In genomic region chr11:53520122-53520978, GRCm38 (mm10) we compare ENCODE assay signal across 7 mouse cellular contexts. TPM values are rescaled to one million over a fixed set of nuclear protein-coding genes. Genes with fewer than 3 reads are reported as not detected.
DNase-seq lines count a peak whose midpoint lies in the region; ATAC-seq and TF ChIP-seq lines count a peak whose summit lies in the region.

No protein-coding gene starts in this region.

- no peak for TF ChIP-seq CTCF in spleen, adult 2 months (IDR thresholded peaks at IDR 0.05; ENCODE audit: extremely low read depth, insufficient read depth, insufficient read length, insufficient replicate concordance)

- peak overlapping the region; percentile 88 for H3K4me2 ChIP-seq in intestine, embryonic 15.5 days (replicated peaks)

- H3K27ac ChIP-seq in intestine, embryonic 15.5 days: peak overlapping the region; percentile 79
- peak overlapping the region; percentile 34 for H3K27ac ChIP-seq in spleen, adult 2 months (ENCODE audit: insufficient read depth, low read length)

- no peaks in the 10 kb centered on the region for H3K36me3 ChIP-seq in intestine, embryonic 15.5 days
- H3K36me3 ChIP-seq in spleen, adult 2 months (ENCODE audit: control insufficient read depth, insufficient read depth, low read length): no peaks in the 10 kb centered on the region

- no peak for TF ChIP-seq POLR2A in spleen, adult 2 months (IDR thresholded peaks at IDR 0.05; ENCODE audit: low read depth, low read length)

- WGBS in intestine, embryonic 15.5 days: 2% methylated on average over 24 of the region's 24 CpGs
- WGBS in spleen, adult 2 months: 20% methylated on average over 24 of the region's 24 CpGs

- intact Hi-C loops in left cerebral cortex, postnatal 36 days (cut with DNase I): loop anchor here (2.0 kb wide), 1 partner anchor 42 kb away; no protein-coding TSS in a partner anchor

- no peaks in the 10 kb centered on the region for H3K9me3 ChIP-seq in intestine, embryonic 15.5 days

- peaks cover 36% of the 10 kb centered on the region for H3K4me1 ChIP-seq in intestine, embryonic 15.5 days (replicated peaks)
- peaks cover 5% of the 10 kb centered on the region for H3K4me1 ChIP-seq in spleen, adult 2 months (ENCODE audit: control insufficient read depth, insufficient read depth, insufficient read length)

- H3K27me3 ChIP-seq in intestine, embryonic 15.5 days (replicated peaks): no peaks in the 10 kb centered on the region
- H3K27me3 ChIP-seq in spleen, adult 2 months (ENCODE audit: control insufficient read depth, insufficient read depth, low read length): peaks cover 7% of the 10 kb centered on the region

- DNase-seq in adrenal gland, postnatal 14 days: peak; percentile 65
- DNase-seq in embryo, embryonic 10 days (ENCODE audit: low spot score): peak; percentile 57
- peak; percentile 43 for DNase-seq in gastrocnemius, postnatal 10 days
- peak; percentile 77 to 86 for DNase-seq in left cerebral cortex, postnatal 36 days (ENCODE audit: low spot score in 2 of 2)
- DNase-seq in spleen, adult 2 months (ENCODE audit: low read depth in 1 of 2, low spot score in 2 of 2): no peak

- ATAC-seq in intestine, embryonic 15.5 days: peak; percentile 74
- ATAC-seq in megakaryocyte-erythroid progenitor cell, adult 5-6 weeks (replicated peaks; ENCODE audit: low FRiP score, low TSS enrichment, poor library complexity, severe bottlenecking): peak; percentile 79

- H3K9ac ChIP-seq in intestine, embryonic 15.5 days: peak overlapping the region; percentile 69

- peak overlapping the region; percentile 75 for H3K4me3 ChIP-seq in intestine, embryonic 15.5 days (replicated peaks)
- H3K4me3 ChIP-seq in spleen, adult 2 months (ENCODE audit: extremely low read depth, insufficient read depth, insufficient read length): peak overlapping the region; percentile 60

RNA-seq across cellular contexts. Expression of gene Sept8, which starts 1.3 kb away (rescaled TPM):
- 39.0 and 42.2 TPM in 2 replicates for total RNA-seq in adrenal gland, postnatal 14 days (2021)
- 10 to 100 TPM; 40.5 to 49.4 TPM for total RNA-seq in gastrocnemius, postnatal 10 days (2021)
- polyA plus RNA-seq in intestine, embryonic 15.5 days (2015; fragmentation: Nextera tagmentation; extraction: Ambion mirVana): 19.7 and 21.7 TPM in 2 replicates
- total RNA-seq in left cerebral cortex, postnatal 36 days (2021): 100 to 1,000 TPM; 305 to 337 TPM
- total RNA-seq in megakaryocyte-erythroid progenitor cell, adult 5-6 weeks (2014; fragmentation: Nextera tagmentation): 229 and 247 TPM in 2 replicates
- 135 and 175 TPM in 2 replicates for total RNA-seq in megakaryocyte-erythroid progenitor cell, adult 5-6 weeks (2017)
- 13.9 and 15.3 TPM in 2 replicates for polyA plus RNA-seq in spleen, adult 2 months (2012; rRNA removed)

RNA-seq across cellular contexts. Expression of gene Sowaha, which starts 40.3 kb away (rescaled TPM):
- 0.68 and 1.1 TPM in 2 replicates for total RNA-seq in adrenal gland, postnatal 14 days (2021)
- total RNA-seq in gastrocnemius, postnatal 10 days (2021): under 1 TPM; 0.23 to 0.27 TPM
- polyA plus RNA-seq in intestine, embryonic 15.5 days (2015; fragmentation: Nextera tagmentation; extraction: Ambion mirVana): 0.56 and 0.57 TPM in 2 replicates
- total RNA-seq in left cerebral cortex, postnatal 36 days (2021): 10 to 100 TPM; 59.1 to 81.6 TPM
- 3.9 and 7.0 TPM in 2 replicates for total RNA-seq in megakaryocyte-erythroid progenitor cell, adult 5-6 weeks (2014; fragmentation: Nextera tagmentation)
- 3.7 and 4.7 TPM in 2 replicates for total RNA-seq in megakaryocyte-erythroid progenitor cell, adult 5-6 weeks (2017)
- polyA plus RNA-seq in spleen, adult 2 months (2012; rRNA removed): 10.6 and 13.9 TPM in 2 replicates

RNA-seq across cellular contexts. Expression of gene Gm9945, which starts 40.4 kb away (rescaled TPM):
- total RNA-seq in adrenal gland, postnatal 14 days (2021): not detected in 2 replicates
- total RNA-seq in gastrocnemius, postnatal 10 days (2021): not detected
- not detected in 2 replicates for polyA plus RNA-seq in intestine, embryonic 15.5 days (2015; fragmentation: Nextera tagmentation; extraction: Ambion mirVana)
- 1 to 10 TPM; 2.6 to 3.4 TPM for total RNA-seq in left cerebral cortex, postnatal 36 days (2021)
- total RNA-seq in megakaryocyte-erythroid progenitor cell, adult 5-6 weeks (2014; fragmentation: Nextera tagmentation): not detected in 2 replicates
- not detected in 2 replicates for total RNA-seq in megakaryocyte-erythroid progenitor cell, adult 5-6 weeks (2017)
- not detected in 2 replicates for polyA plus RNA-seq in spleen, adult 2 months (2012; rRNA removed)

RNA-seq across cellular contexts. Expression of gene Kif3a, which starts 46.8 kb away (rescaled TPM):
- 28.0 and 31.0 TPM in 2 replicates for total RNA-seq in adrenal gland, postnatal 14 days (2021)
- total RNA-seq in gastrocnemius, postnatal 10 days (2021): 10 to 100 TPM in 1 of 2 experiments, 1 to 10 TPM in 1; 9.4 to 11.1 TPM
- 48.2 TPM in 2 replicates for polyA plus RNA-seq in intestine, embryonic 15.5 days (2015; fragmentation: Nextera tagmentation; extraction: Ambion mirVana)
- total RNA-seq in left cerebral cortex, postnatal 36 days (2021): 100 to 1,000 TPM; 115 to 130 TPM
- 14.4 and 14.6 TPM in 2 replicates for total RNA-seq in megakaryocyte-erythroid progenitor cell, adult 5-6 weeks (2014; fragmentation: Nextera tagmentation)
- 20.0 and 21.9 TPM in 2 replicates for total RNA-seq in megakaryocyte-erythroid progenitor cell, adult 5-6 weeks (2017)
- 1.2 and 1.3 TPM in 2 replicates for polyA plus RNA-seq in spleen, adult 2 months (2012; rRNA removed)

RNA-seq across cellular contexts. Expression of gene Gm9837, which starts 50.1 kb away (rescaled TPM):
- not detected in 2 replicates for total RNA-seq in adrenal gland, postnatal 14 days (2021)
- not detected for total RNA-seq in gastrocnemius, postnatal 10 days (2021)
- not detected in 2 replicates for polyA plus RNA-seq in intestine, embryonic 15.5 days (2015; fragmentation: Nextera tagmentation; extraction: Ambion mirVana)
- total RNA-seq in left cerebral cortex, postnatal 36 days (2021): not detected
- not detected in 2 replicates for total RNA-seq in megakaryocyte-erythroid progenitor cell, adult 5-6 weeks (2014; fragmentation: Nextera tagmentation)
- not detected in 2 replicates for total RNA-seq in megakaryocyte-erythroid progenitor cell, adult 5-6 weeks (2017)
- polyA plus RNA-seq in spleen, adult 2 months (2012; rRNA removed): not detected in 2 replicates

Comparison
In these comparisons a context has a peak if more than half of its experiments do, and no peak if none do; other contexts are left out.
1. DNase-seq: peak in adrenal gland, postnatal 14 days (single experiment), embryo, embryonic 10 days (single experiment), gastrocnemius, postnatal 10 days (single experiment) and left cerebral cortex, postnatal 36 days (2 of 2); none in spleen, adult 2 months (0 of 2).
2. RNA of gene Sowaha, which starts 40.3 kb away (total RNA-seq): 59.1 to 81.6 TPM in left cerebral cortex, postnatal 36 days; 3.7 to 7.0 TPM in megakaryocyte-erythroid progenitor cell, adult 5-6 weeks, 0.68 to 1.1 TPM in adrenal gland, postnatal 14 days and 0.23 to 0.27 TPM in gastrocnemius, postnatal 10 days; every median in the first group is over 4 times any median in the second.